Mouse (Mus musculus) CD4-positive naive resting alpha-beta T cell, adult 57 days (primary cell): ENCODE results near the gene Olfr262. TPM values are rescaled to one million over a fixed set of nuclear protein-coding genes. Genes with fewer than 3 reads are reported as not detected.

Experiments
- total RNA-seq: library from RNA; stranded (reverse); gene quantifications from one replicate; pipeline ENCODE4 v1.2.4, GENCODE M21; 2023

Gene Olfr262
- total RNA-seq: not detected

DNA sequence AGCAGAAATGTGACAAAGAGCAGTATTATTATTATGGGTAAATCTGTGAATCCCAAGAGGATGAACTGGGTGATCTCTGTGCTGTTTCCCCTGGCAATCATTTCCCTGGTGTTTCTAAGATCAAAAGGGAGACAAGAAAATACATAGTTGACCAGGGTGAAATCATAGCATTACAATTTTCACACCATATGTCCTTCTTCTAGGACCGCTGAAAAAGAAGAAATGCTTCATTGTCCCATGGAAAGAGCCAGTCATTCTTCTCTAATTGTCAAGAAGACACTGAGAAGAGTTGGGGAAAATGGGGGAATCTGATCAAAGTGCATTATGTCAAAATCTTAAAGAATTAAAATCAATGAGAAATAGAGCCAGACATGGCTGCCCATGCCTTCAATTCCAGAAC, at the start of gene Olfr262:
Olfr262 (minus strand) TSS at position 101 of the 400 bp plus-strand sequence.

DNA sequence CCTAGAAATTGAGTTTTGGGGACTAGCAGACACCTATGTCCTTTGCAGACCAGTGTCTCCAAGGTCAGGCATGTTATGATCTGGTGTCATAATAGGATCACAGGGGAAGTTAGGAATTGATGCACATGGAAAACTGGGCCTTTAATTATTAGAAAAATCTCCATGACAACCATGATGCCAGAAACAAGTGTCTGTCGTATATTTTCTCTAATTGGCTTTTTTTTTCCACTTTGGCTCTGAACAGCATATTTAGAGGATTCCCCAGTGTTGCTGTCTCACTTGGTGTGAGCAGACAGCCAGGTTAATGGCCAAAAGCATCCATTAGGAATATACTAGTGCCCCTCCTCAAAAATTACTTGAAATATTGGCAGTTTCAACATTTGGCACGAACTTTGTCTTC, 38.1 kb upstream of the Olfr262 start, which contains the start of gene Olfr1434:
Olfr1434 (plus strand) TSS at position 301 of the 400 bp plus-strand sequence.

DNA sequence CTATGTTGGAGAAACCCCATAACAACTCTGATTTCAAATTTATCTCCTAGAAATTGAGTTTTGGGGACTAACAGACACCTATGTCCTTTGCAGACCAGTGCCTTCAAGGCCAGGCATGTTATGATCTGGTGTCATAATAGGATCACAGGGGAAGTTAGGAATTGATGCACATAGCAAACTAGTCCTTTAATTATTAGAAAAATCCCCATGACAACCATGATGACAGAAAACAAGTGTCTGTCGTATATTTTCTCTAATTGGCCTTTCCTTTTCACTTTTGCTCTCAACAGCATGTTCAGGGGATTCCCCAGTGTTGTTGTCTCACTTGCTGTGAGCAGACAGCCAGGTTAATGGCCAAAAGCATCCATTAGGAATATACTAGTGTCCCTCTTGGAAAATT, 19.3 kb upstream of the Olfr262 start, which contains the start of gene Olfr235:
Olfr235 (plus strand) TSS at position 301 of the 400 bp plus-strand sequence.

DNA sequence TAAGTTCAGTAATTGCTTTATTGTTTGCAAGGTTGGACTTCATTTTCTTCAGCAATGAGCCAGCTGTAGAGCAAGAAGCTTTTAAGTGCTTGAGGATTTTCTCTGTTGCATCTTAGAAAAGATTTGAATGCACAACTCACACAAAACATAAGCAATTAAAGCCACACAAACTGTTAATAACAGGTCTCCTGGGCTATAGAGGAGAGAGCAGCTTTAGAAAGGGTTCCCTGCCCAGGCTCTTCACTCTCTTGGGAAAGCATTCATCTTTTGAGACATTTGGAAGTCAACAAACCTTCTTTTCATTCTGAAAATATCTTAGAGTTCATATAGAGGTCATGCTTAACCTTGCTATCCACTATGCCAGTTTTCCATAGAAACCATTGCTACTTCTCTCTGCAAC, 9.0 kb downstream of the Olfr262 start, which contains the start of gene Olfr1432:
Olfr1432 (minus strand) TSS at position 101 of the 400 bp plus-strand sequence.

DNA sequence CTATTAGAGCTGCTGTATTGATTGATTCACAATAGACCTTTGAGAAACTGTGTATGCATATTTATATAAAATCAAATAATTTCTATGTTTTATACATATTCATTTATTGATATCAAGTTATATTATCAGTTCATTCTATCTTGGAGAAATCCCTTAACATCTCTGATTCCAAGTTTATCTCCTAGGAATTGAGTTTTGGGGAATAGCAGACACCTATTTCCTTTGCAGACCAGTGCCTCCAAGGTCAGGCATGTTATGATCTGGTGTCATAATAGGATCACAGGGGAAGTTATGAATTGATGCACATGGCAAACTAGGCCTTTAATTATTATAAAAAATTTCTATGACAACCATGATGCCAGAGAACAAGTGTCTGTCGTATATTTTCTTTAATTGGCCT, 41.1 kb downstream of the Olfr262 start, which contains the start of gene Olfr1431:
Olfr1431 (plus strand) TSS at position 301 of the 400 bp plus-strand sequence.

Other genes with a start within 250 kb of the Olfr262 start
- gene Olfr1423, start 200.3 kb downstream of the Olfr262 start, total RNA-seq: not detected
- not detected for gene Olfr1424, start 179.0 kb downstream of the Olfr262 start, total RNA-seq
- not detected for gene Olfr1425, start 163.9 kb downstream of the Olfr262 start, total RNA-seq
- not detected for gene Olfr1426, start 149.6 kb downstream of the Olfr262 start, total RNA-seq
- gene Olfr1427, start 138.3 kb downstream of the Olfr262 start, total RNA-seq: not detected
- gene Olfr1428, start 125.8 kb downstream of the Olfr262 start, total RNA-seq: not detected
- not detected for gene Olfr76, start 118.5 kb downstream of the Olfr262 start, total RNA-seq
- not detected for gene Olfr1555-ps1, start 71.5 kb downstream of the Olfr262 start, total RNA-seq
- gene Olfr1431, start 41.0 kb downstream of the Olfr262 start, total RNA-seq: not detected
- not detected for gene Olfr1432, start 9.1 kb downstream of the Olfr262 start, total RNA-seq
- not detected for gene Olfr235, start 19.4 kb upstream of the Olfr262 start, total RNA-seq
- gene Olfr1434, start 38.2 kb upstream of the Olfr262 start, total RNA-seq: not detected
- not detected for gene Olfr1436, start 57.5 kb upstream of the Olfr262 start, total RNA-seq
- not detected for gene Olfr1437, start 83.4 kb upstream of the Olfr262 start, total RNA-seq
- gene Olfr1438-ps1, start 94.3 kb upstream of the Olfr262 start, total RNA-seq: not detected
- not detected for gene Olfr1440, start 145.6 kb upstream of the Olfr262 start, total RNA-seq
- gene Olfr1441, start 175.8 kb upstream of the Olfr262 start, total RNA-seq: not detected
- gene Pfpl, start 186.2 kb upstream of the Olfr262 start, total RNA-seq: not detected
- gene Mpeg1, start 219.1 kb upstream of the Olfr262 start, total RNA-seq: 13.4 TPM